In genomic region chr10:81134966-81135681, GRCm38 (mm10) we compare ENCODE assay signal across 8 mouse cellular contexts. TPM values are rescaled to one million over a fixed set of nuclear protein-coding genes. Genes with fewer than 3 reads are reported as not detected.
DNase-seq lines count a peak whose midpoint lies in the region; TF ChIP-seq lines count a peak whose summit lies in the region.

Gene Zbtb7a, plus strand, starts transcription at chr10:81135220.

- no peak for DNase-seq in testis, postnatal 14 days (ENCODE audit: low spot score)
- DNase-seq in embryo, embryonic 11 days, result peak; percentile 61
- peak; percentile 55 to 62 for DNase-seq in heart, adult 18-20 months
- peak; percentile 64 for DNase-seq in kidney, adult 18-20 months
- no peak for DNase-seq in liver, adult 2 months (ENCODE audit: extremely low read depth, low read depth, low spot score)
- DNase-seq in thymus, postnatal 14 days, result peak; percentile 56

- peak within 1 kb of the TSS; percentile 55 for H3K27ac ChIP-seq in testis, adult 2 months (ENCODE audit: control insufficient read depth, insufficient read depth, low read depth, low read length)
- H3K27ac ChIP-seq in liver, adult 2 months (replicated peaks; ENCODE audit: insufficient read depth, low read depth, low read length), result peak within 1 kb of the TSS; percentile 99

- H3K4me3 ChIP-seq in testis, adult 2 months (ENCODE audit: control insufficient read depth, low read depth, low read length), result peak within 1 kb of the TSS; percentile 79
- peak within 1 kb of the TSS; percentile 97 for H3K4me3 ChIP-seq in liver, adult 2 months (ENCODE audit: insufficient read depth, low read depth, low read length)
- peak within 1 kb of the TSS; percentile 94 for H3K4me3 ChIP-seq in myocyte

- H3K4me1 ChIP-seq in testis, adult 2 months (ENCODE audit: control insufficient read depth, insufficient read depth, low read length), result peaks cover 39% of the 10 kb centered on the region
- peaks cover 14% of the 10 kb centered on the region for H3K4me1 ChIP-seq in liver, adult 2 months (ENCODE audit: control insufficient read depth, insufficient read depth, low read length)

- 5% methylated on average over 40 of the region's 41 CpGs for WGBS in liver, adult 2 months

- TF ChIP-seq CTCF in testis, adult 2 months (IDR thresholded peaks at IDR 0.05; ENCODE audit: control insufficient read depth, insufficient read depth, insufficient replicate concordance, low read depth, low read length), result no peak
- TF ChIP-seq CTCF in liver, adult 2 months (IDR thresholded peaks at IDR 0.05; ENCODE audit: low read depth, low read length), result no peak

- H3K9ac ChIP-seq in liver, adult 2 months (ENCODE audit: low read depth, low read length), result peak within 1 kb of the TSS; percentile 96

- no peak; the same call in 1 of the 2 replicates for TF ChIP-seq POLR2A in testis, adult 2 months (IDR thresholded peaks at IDR 0.05; ENCODE audit: control insufficient read depth, low read depth, low read length)
- 0 out of 2 replicates have a peak, but pooled peaks have one; percentile 3 for TF ChIP-seq POLR2A in liver, adult 2 months (IDR thresholded peaks at IDR 0.05; ENCODE audit: extremely low read depth, insufficient read depth, low read length)
- no peak for TF ChIP-seq POLR2A in myocyte (IDR thresholded peaks at IDR 0.05; ENCODE audit: insufficient read length, low read depth)

- H3K4me2 ChIP-seq in myocyte (ENCODE audit: low read depth), result peak within 1 kb of the TSS; percentile 85

- peak within 1 kb of the TSS; percentile 73 for H3ac ChIP-seq in myocyte (ENCODE audit: control insufficient read depth, insufficient read length)

- peaks cover 24% of the 10 kb centered on the region for H3K79me2 ChIP-seq in liver, adult 2 months (ENCODE audit: control insufficient read depth, insufficient read depth, low read length)
- peaks cover 23% of the 10 kb centered on the region for H3K79me2 ChIP-seq in myocyte (ENCODE audit: control insufficient read depth, insufficient read depth)

- H3K36me3 ChIP-seq in testis, adult 2 months (ENCODE audit: control insufficient read depth, insufficient read depth, low read length), result no peaks in the 10 kb centered on the region
- H3K36me3 ChIP-seq in liver, adult 2 months (ENCODE audit: control insufficient read depth, insufficient read depth, low read length), result no peaks in the 10 kb centered on the region
- no peaks in the 10 kb centered on the region for H3K36me3 ChIP-seq in myocyte (ENCODE audit: control insufficient read depth, insufficient read depth)

- H3K27me3 ChIP-seq in testis, adult 2 months (ENCODE audit: control insufficient read depth, insufficient read depth, low read length), result no peaks in the 10 kb centered on the region
- H3K27me3 ChIP-seq in liver, adult 2 months (ENCODE audit: control insufficient read depth, insufficient read depth, low read length), result no peaks in the 10 kb centered on the region
- H3K27me3 ChIP-seq in myocyte (ENCODE audit: control insufficient read depth, insufficient read depth, insufficient read length), result no peaks in the 10 kb centered on the region

TF ChIP-seq in myocyte, 11 proteins besides CTCF, POLR2A, EP300 and RAD21:
- no peak for TF ChIP-seq E2F4 (IDR thresholded peaks at IDR 0.05; ENCODE audit: insufficient read depth)
- TF ChIP-seq MYOG (IDR thresholded peaks at IDR 0.05; ENCODE audit: control insufficient read depth in 1 of 3, insufficient read depth in 1 of 3, insufficient read length in 2 of 3, low read depth in 2 of 3), result no peak
- no peak for TF ChIP-seq MYOD1 (IDR thresholded peaks at IDR 0.05; ENCODE audit: control insufficient read depth in 1 of 3, insufficient read length in 2 of 3, low read depth in 2 of 3)
- no peak for TF ChIP-seq MAX (IDR thresholded peaks at IDR 0.05; ENCODE audit: low read depth)
- TF ChIP-seq USF1 (IDR thresholded peaks at IDR 0.05; ENCODE audit: low read depth), result no peak
- no peak for TF ChIP-seq POLR2AphosphoS2 (IDR thresholded peaks at IDR 0.05; ENCODE audit: insufficient read length, low read depth)
- TF ChIP-seq CEBPB (IDR thresholded peaks at IDR 0.05; ENCODE audit: insufficient read depth, poor library complexity, severe bottlenecking), result no peak
- TF ChIP-seq SRF (IDR thresholded peaks at IDR 0.05; ENCODE audit: control insufficient read depth, insufficient read length, low read depth), result no peak
- no peak for TF ChIP-seq TCF3 (IDR thresholded peaks at IDR 0.05; ENCODE audit: insufficient read length, low read depth)
- no peak for TF ChIP-seq TCF12 (IDR thresholded peaks at IDR 0.05; ENCODE audit: insufficient read depth, poor library complexity, severe bottlenecking)
- no peak for TF ChIP-seq REST (IDR thresholded peaks at IDR 0.05; ENCODE audit: insufficient read depth, insufficient read length)

RNA-seq across cellular contexts. Expression of gene Zbtb7a, which starts in this region (rescaled TPM):
- polyA plus RNA-seq in testis, adult 2 months (2012; rRNA removed), result 5.6 and 6.0 TPM in 2 replicates
- 10 to 100 TPM; 33.8 to 34.9 TPM for total RNA-seq in heart, adult 18-20 months (2021)
- 10.0 and 14.2 TPM in 2 replicates for total RNA-seq in liver, adult 2 months (2014; rRNA removed)
- polyA plus RNA-seq in liver, adult 2 months (2012; rRNA removed), result 28.6 and 34.0 TPM in 2 replicates
- 26.1 TPM for polyA plus RNA-seq in myocyte (2012; fragmentation: generic; extraction: Trizol)

Comparison
In these comparisons a context has a peak if more than half of its experiments do, and no peak if none do; other contexts are left out.
1. DNase-seq: peak in embryo, embryonic 11 days (single experiment), heart, adult 18-20 months (2 of 2), kidney, adult 18-20 months (single experiment) and thymus, postnatal 14 days (single experiment); none in testis, postnatal 14 days (single experiment) and liver, adult 2 months (single experiment).
2. Peak in every context shown above with its lines, with median percentiles within 50 percentile points of each other: H3K4me3 ChIP-seq.